Mouse (Mus musculus): Measurements from ENCODE around the gene Sh3d19. TPM values are rescaled to one million over a fixed set of nuclear protein-coding genes. Genes with fewer than 3 reads are reported as not detected.
A peak's percentile ranks its signal among the peaks of the same experiment; 100 is the strongest.

Sh3d19 gene
- total RNA-seq, 2 experiments from 2014 or later, result 23.0 to 32.4 TPM

DNA sequence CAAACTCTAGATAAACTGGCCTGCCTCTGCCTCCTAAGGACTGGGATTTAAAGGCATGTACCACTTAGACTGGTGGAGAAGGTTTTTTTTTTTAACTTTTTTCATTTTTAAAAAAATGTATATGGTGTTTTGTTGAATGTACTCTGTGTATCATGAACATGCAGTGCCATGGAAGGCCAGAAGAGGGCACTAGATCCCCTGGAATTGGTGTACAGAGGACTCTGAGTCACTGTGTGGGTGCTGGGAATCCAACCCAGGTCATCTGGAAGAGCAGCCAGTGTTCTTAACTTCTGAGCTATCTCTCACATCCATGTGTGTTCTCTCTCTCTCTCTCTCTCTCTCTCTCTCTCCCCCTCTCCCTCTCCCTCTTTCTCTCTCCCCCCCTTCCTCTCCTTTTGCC lies 151.2 kb downstream of the Sh3d19 start:
- DNase-seq, result no peak
- intact Hi-C loops (cut with DNase I), result no loop called here

DNA sequence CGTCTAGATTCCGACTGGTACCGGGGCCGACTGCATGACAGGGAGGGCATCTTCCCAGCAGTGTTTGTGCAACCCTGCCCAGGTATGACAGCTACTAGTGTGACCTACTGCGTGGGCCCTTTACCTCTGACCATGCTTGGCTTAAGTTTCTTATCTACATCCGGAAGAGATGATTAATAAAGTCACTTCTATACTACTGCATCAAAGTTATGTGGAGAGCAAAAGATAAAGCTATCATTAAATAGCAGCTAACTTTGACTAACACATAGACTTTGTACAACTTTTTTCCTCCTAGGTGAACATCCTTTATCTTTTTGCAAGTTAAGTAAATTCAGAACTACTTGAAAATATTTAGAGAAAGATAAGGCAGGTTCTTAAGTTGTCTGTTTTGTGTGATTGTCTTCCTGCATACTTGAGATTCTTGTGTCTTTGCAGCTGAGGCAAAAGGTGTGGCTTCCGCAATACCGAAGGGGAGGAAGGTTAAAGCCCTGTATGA lies 152.4 kb downstream of the Sh3d19 start:
- intact Hi-C loops (cut with DNase I), result no loop called here

DNA sequence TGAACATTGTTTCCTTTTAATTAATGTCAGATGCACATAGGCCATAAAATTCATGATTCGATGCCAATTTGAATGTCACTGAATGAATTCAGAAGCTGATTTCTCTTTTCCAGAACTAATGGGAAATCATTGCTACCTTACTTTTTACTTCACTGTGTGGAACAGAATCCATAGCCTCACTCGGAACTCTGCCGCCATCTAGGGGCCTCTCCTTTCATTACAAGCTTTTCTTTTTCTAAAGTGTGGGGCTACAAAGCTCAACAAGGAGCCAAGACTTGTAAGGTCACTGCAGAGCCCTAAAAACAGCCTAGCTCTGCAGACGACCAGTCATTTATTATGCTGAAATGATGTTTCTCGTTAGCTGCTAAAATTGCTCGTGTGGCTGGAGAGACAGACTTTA lies 158.8 kb downstream of the Sh3d19 start:
- intact Hi-C loops (cut with DNase I), result loop anchor here (5.0 kb wide), 3 partner anchors 207 to 1217 kb away; no protein-coding TSS in a partner anchor
- DNase-seq, result peak; percentile 70

More for the DNA sequence above, 152.4 kb downstream of the Sh3d19 start:
- no peak for DNase-seq

DNA sequence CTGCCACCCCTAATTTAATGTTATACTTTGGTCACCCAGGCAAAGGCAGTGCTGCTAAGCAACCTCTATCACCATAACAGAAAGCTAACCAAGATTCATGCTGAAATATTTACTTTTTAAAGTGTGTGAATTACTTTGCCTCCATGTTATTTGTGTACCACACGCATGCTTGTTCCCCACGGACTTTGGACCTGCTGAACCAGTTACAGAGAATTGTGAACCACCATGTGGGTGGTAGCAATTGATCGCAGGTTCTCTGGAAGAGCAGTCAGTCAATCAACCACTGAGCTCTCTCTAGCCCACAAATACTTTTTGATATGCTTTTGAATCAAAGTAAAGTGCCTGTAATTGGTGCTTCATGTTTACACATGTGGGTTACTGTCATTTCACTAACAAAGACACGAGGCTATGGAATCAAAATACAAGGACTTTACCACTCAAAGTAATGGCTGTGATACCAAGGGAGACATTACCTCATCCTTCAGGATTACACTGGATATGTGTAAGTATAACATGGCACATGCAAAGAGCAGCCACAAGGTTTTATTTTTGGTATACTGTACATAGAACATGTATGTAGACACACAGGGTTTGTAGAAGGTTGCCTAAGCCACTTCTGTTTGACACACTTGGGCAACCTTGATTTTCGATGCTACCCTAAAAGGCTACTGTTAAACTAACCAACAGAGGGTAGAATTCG lies 164.2 kb downstream of the Sh3d19 start:
- intact Hi-C loops (cut with DNase I), result no loop called here
- DNase-seq, result no peak

DNA sequence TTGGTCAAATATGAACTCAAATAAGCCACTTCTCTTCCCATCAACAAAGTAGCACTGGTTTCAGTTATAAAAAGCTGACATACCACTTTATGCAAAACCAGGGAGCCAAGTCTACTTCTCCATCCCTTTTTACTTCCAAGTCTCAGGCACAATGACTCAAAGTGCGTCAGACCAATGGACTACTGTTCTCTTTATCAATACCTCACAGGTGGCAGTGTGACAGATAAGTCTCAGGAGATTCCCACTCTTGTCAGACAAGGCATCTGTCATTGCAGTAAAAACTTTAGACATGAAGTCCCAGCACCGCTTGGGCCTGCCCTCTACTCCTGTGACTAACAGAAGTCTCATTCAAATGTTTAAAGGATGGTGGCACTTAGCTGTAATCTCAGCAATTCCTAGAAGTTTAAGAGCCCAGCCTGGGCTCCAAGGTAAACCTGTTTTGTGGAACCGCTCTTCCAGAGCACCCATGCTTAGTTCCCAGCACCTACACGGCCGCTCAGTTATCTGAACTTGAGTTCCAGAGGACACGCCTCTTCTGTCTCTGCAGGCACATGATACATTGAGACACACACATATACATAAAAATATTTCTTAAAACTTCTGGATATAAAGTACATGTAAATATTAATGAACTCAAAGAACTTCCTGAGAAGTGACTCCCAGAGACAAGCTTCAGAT lies 165.1 kb downstream of the Sh3d19 start:
- no peak for DNase-seq
- intact Hi-C loops (cut with DNase I), result no loop called here

DNA sequence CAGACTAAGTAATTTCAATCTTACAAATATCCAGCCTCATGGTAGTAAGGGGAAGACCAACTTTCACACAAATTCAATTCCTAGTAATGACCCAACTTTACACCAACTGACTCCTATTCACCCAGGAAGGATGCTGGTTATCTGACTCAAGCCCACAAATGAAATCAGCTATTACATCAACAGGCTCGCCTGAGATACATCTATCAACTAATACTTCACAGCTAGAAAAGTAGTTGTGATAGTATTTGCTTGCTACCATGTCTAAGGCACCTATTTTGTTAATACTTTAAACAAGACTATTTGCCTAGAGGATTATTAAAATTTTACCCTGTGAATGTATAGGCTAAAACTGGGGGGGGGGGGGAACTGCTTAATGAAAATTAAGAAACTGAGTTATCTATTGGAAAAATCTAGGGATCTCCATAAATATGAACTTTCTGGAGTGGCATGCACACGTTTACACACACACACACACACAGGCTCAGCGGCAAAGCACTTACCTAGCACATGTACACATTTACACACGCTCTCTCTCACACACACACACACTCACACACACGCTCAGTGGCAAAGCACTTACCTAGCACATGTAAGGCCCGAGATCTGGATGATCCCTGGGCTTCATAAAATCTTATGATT lies 166.1 kb downstream of the Sh3d19 start:
- intact Hi-C loops (cut with DNase I), result no loop called here
- no peak for DNase-seq

DNA sequence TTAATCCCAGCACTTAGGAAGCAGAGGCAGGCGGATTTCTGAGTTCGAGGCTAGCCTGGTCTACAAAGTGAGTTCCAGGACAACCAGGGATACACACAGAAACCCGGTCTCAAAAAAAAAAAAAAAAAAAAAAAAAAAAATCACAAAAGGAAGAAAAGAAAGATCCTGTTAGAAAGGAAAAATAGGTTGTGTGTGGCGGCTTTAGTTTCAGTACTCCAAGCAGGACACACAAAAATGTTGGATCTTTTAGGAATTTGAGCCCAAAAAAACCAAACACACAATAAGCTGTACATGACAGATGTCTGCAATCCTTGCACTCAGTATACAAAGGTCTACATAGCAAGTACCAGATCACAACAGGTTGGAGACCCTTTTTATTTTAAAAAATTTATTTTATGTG lies 168.8 kb downstream of the Sh3d19 start:
- DNase-seq, result no peak
- intact Hi-C loops (cut with DNase I), result loop anchor here (5.0 kb wide), 1 partner anchor 567 kb away; the partner anchor contains the start of gene Gatb

DNA sequence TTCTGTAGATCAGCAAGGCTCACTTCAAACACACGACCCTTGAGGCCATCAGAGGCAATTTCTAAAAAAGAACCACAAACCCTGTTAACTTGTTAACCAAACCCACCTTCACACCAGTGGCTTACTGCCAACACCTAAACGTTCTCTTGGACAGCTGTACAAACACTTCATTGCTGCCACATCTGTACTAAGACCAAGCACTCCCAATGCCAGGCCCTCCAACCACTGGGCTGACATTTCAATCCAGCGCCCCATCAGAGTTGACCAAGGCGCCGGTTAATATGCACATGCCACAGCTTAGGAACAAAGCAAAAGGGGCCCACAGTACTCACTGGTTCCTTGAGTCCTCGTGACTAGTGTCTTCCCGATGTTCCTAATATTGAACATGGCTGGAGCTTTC lies 170.5 kb downstream of the Sh3d19 start:
- intact Hi-C loops (cut with DNase I), result loop anchor here (5.0 kb wide), 1 partner anchor 569 kb away; the partner anchor contains the start of gene Gatb

DNA sequence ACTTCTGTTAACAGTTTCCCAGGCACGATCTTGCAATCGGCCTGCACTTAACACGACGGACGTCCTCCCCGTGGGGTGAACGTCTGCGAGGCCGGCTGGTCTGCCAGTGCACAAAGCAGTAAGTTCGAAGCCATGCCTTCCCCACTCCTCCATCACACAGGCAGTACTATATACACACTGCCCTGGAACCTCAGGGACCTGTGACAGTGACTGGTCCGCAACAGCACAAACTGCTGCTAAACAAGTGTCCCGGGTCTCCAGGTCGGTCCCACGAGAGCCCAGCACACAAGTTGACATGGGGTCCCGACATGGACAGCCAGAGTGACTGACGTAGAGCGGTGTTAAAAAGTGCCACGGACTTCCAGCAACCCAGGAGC lies 171.0 kb downstream of the Sh3d19 start:
- no peak for DNase-seq
- intact Hi-C loops (cut with DNase I), result loop anchor here (2.0 to 5.0 kb wide), 2 partner anchors 83 to 570 kb away; partner anchors contain the start of genes Gatb and Lrba

More for the DNA sequence above, 170.5 kb downstream of the Sh3d19 start:
- DNase-seq, result no peak

DNA sequence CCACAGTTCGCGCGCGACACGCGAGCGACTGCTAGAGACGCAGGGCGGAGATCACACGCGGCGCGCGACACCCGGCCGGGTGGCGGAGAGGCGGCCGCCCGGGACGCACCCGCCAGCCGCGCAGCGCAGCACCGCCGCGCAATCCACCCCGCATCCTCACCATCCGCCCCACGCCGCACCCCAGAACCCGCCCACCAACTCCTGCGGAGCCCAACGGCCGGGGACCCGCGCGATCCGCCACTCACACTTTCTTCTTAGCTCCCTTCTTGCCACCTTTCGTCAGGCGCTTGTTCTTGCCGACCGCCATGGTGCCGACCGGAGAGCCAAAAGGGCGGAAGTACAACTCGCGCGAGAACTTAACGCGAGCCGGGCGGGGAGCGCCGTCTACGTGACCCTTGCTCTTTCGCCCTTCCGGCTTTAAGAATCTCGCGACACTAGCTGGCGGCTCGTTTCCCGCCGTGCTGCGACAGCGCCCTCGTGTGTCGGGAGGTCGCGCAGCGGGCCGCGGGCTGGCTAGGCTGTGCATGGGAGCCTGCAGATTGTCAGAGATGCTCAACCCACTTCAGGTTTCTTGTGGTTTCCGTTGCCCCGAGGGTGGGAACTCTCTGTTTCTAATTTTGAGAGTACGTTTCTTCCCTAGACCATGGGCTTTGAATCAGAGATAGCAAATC lies 171.5 kb downstream of the Sh3d19 start, which contains the start of gene Rps3a1:
Gene Rps3a1 (minus strand): TSS at position 440 of the 671 bp plus-strand sequence.
- intact Hi-C loops (cut with DNase I), result loop anchor here (2.0 to 5.0 kb wide), 2 partner anchors 82 to 570 kb away; partner anchors contain the start of genes Gatb and Lrba
- peak; percentile 99 to 100 for DNase-seq

DNA sequence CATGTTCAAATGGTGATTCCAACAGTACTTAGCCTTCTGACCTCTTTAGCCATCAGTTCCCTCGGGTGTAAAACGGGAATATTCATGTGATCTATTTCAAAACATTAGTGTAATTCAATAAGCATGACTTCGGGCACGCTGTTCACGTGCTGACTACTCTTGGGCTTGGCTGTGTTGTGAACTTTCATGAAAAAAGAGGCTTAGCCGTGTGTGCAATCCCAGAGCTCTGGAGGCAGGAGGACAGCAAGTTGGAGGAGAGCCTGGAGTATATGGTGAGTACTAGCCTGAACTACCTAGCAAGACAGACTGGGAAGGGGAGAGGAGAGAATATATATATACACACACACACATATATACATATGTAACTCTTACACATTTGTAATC lies 172.0 kb downstream of the Sh3d19 start:
- intact Hi-C loops (cut with DNase I), result loop anchor here (2.0 to 5.0 kb wide), 2 partner anchors 82 to 571 kb away; partner anchors contain the start of genes Gatb and Lrba
- DNase-seq, result no peak

DNA sequence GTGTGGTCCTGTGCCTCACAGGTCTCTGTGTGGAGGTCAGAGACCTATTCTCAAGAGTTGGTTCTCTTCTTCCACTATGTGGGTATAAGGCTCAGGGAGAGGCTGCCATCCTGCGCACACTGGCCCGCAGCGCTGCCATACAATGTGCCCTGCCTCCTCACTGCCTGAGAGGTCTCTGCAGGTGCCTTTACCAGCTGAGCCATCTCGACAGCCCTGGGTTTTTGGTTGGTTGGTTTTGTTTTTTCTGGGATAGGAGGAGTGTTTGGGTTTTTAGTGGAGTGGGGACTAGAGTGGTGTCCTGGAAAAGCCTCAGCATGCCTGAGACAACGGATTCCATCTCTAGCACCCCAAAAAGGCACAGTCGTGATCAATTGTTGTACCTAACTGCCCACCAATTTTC lies 172.4 kb downstream of the Sh3d19 start:
- DNase-seq, result no peak
- intact Hi-C loops (cut with DNase I), result loop anchor here (2.0 to 5.0 kb wide), 2 partner anchors 81 to 571 kb away; partner anchors contain the start of genes Gatb and Lrba

DNA sequence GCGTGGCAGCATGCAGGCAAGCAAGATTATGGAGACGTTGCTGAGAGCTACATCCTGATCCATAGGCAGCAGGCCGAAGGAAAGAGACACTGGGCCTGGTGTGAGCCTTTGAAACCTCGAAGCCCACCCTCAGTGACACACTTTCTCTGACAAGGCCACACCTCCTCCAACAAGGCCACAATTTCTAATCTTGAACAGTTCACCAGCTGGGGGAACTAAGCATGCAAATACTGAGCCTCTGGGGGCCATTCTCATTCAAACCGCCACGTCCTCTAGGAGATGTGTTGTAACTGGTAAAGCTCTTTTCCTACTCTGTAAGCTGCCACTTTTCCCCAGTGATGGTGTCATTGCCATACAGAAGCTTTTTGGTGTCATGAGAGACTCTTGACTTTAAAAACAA lies 178.2 kb downstream of the Sh3d19 start:
- intact Hi-C loops (cut with DNase I), result no loop called here
- no peak for DNase-seq

DNA sequence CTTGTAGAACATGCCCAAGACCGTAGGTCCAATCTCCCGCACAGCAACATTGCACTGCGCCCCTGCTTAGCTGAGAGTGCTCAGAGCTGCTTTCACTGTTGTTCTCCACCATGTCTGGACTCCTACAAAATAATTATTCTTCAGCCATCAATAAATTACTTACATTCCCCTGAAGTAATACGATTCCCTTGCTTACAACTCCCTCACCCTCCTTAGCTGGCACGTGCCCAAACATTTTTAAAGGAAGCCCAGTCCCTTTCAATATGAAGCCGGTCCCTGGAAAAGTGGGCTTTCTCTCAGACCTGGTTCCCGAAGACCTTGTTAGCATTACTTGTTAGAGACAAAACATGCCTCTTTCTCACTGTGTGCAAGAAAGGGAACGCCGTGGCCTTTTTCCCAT lies 178.6 kb downstream of the Sh3d19 start:
- no peak for DNase-seq
- intact Hi-C loops (cut with DNase I), result no loop called here

DNA sequence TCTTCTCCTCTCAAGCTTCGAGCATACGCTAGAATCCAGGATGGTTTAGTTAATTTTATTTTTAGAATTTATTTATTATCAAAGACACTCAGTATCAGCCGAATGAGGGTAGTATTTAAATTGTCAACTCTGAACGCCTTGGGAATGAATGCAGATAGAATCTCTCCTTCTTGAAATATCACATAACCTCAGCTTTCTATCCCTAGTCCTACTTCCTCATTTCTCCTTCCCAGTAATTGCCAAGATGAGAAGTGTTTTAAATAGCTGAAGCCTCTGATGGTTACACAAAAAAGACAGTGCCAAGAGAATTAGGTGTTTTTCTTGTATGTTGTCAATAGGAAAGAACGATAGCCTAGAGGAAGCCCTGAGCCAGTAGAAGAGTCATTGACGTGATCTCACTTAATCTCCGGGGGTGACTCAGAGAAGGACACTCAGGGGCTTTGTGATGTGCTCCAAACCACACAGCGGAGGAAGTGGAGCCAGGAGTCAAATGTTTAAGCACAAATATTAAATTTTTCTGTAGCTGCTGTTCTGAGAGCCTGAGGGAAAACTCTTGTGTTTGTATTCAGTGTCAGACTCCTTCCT lies 198.0 kb downstream of the Sh3d19 start:
- intact Hi-C loops (cut with DNase I), result no loop called here
- no peak for DNase-seq

DNA sequence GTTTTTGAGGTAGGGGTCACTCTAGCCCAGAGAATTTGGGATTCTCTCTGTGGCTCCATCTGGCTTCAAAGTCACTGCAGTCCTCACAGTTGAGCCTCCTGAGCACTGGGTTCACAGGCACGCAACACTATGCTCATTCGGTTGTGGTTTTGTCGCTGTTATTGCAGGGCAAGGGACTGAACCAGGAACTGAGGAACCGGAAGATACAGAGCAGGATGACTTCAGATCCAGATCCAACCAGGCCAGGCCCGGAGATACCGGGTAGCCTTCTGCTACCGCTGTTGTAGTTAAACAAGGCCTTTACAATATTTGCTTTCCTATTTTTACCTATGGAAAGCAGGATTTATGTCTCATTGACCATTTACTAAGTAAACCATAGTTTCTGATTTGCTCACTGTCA lies 208.8 kb downstream of the Sh3d19 start:
- DNase-seq, result no peak
- intact Hi-C loops (cut with DNase I), result no loop called here
